Mouse (Mus musculus): ENCODE data around the gene Oaz1. TPM values are rescaled to one million over a fixed set of nuclear protein-coding genes. Genes with fewer than 3 reads are reported as not detected.

Gene Oaz1
- total RNA-seq (2023) = 513 to 527 TPM (median 522 TPM) in 4 replicates

GRCm38 (mm10) chr10:80826151-80827062 lies at the start of gene Oaz1:
Oaz1 (plus strand) TSS chr10:80826656.

GRCm38 (mm10) chr10:80798150-80799006 lies 28.1 kb upstream of the Oaz1 start, which contains the start of the genes Sf3a2 and Plekhj1:
Sf3a2 (plus strand) TSS chr10:80798198.
Plekhj1 (minus strand) TSS chr10:80798626.

GRCm38 (mm10) chr10:80804916-80805315 lies 21.5 kb upstream of the Oaz1 start, which contains the start of gene Amh:
Amh (plus strand) TSS chr10:80805243.

GRCm38 (mm10) chr10:80813366-80813765 lies 13.1 kb upstream of the Oaz1 start, which contains the start of gene Jsrp1:
Jsrp1 (minus strand) TSS chr10:80813498.

GRCm38 (mm10) chr10:80843931-80844547 lies 17.6 kb downstream of the Oaz1 start, which contains the start of gene Lingo3:
Lingo3 (minus strand) TSS chr10:80844039.

GRCm38 (mm10) chr10:80854913-80855748 lies 28.7 kb downstream of the Oaz1 start, which contains the start of the genes Lsm7 and Sppl2b:
Lsm7 (minus strand) TSS chr10:80855209.
Sppl2b (plus strand) TSS chr10:80855275.

GRCm38 (mm10) chr10:80871581-80871980 lies 45.1 kb downstream of the Oaz1 start, which contains the start of gene Tmprss9:
Tmprss9 (plus strand) TSS chr10:80871848.

Other genes with a start within 250 kb of the Oaz1 start
- gene Klf16, start 249.3 kb upstream of the Oaz1 start, total RNA-seq (2023) = 30.3 to 34.0 TPM (median 31.5 TPM) in 4 replicates
- gene Abhd17a, start 236.3 kb upstream of the Oaz1 start, total RNA-seq (2023) = 89.6 to 111 TPM (median 99.5 TPM) in 4 replicates
- gene Scamp4, start 223.8 kb upstream of the Oaz1 start, total RNA-seq (2023) = 61.5 to 65.5 TPM (median 62.9 TPM) in 4 replicates
- 9.3 to 21.8 TPM (median 15.5 TPM) in 4 replicates for gene Adat3, start 223.8 kb upstream of the Oaz1 start, total RNA-seq (2023)
- 10.6 to 12.6 TPM (median 11.2 TPM) in 4 replicates for gene Gm49322, start 220.6 kb upstream of the Oaz1 start, total RNA-seq (2023)
- gene Csnk1g2, start 203.8 kb upstream of the Oaz1 start, total RNA-seq (2023) = 209 to 257 TPM (median 213 TPM) in 4 replicates
- gene Btbd2, start 169.6 kb upstream of the Oaz1 start, total RNA-seq (2023) = 30.1 to 32.7 TPM (median 31.0 TPM) in 4 replicates
- 396 to 427 TPM (median 418 TPM) in 4 replicates for gene Mknk2, start 148.5 kb upstream of the Oaz1 start, total RNA-seq (2023)
- 94.0 to 111 TPM (median 98.1 TPM) in 4 replicates for gene Mob3a, start 124.7 kb upstream of the Oaz1 start, total RNA-seq (2023)
- gene Izumo4, start 124.5 kb upstream of the Oaz1 start, total RNA-seq (2023) = 34.0 to 51.5 TPM (median 39.5 TPM) in 4 replicates
- gene Ap3d1, start 84.4 kb upstream of the Oaz1 start, total RNA-seq (2023) = 122 to 151 TPM (median 133 TPM) in 4 replicates
- 69.2 to 82.9 TPM (median 74.7 TPM) in 4 replicates for gene Dot1l, start 71.5 kb upstream of the Oaz1 start, total RNA-seq (2023)
- gene Sf3a2, start 28.5 kb upstream of the Oaz1 start, total RNA-seq (2023) = 73.0 to 86.5 TPM (median 77.6 TPM) in 4 replicates
- 99.4 to 138 TPM (median 104 TPM) in 4 replicates for gene Plekhj1, start 28.0 kb upstream of the Oaz1 start, total RNA-seq (2023)
- gene Amh, start 21.4 kb upstream of the Oaz1 start, total RNA-seq (2023) = 1.4 to 2.0 TPM (median 1.6 TPM) in 4 replicates
- not detected in 4 replicates for gene Jsrp1, start 13.2 kb upstream of the Oaz1 start, total RNA-seq (2023)
- gene Lingo3, start 17.4 kb downstream of the Oaz1 start, total RNA-seq (2023) = not detected in 4 replicates
- gene Lsm7, start 28.6 kb downstream of the Oaz1 start, total RNA-seq (2023) = 20.7 to 35.6 TPM (median 25.5 TPM) in 4 replicates
- gene Sppl2b, start 28.6 kb downstream of the Oaz1 start, total RNA-seq (2023) = 28.8 to 33.2 TPM (median 31.9 TPM) in 4 replicates
- gene Tmprss9, start 45.2 kb downstream of the Oaz1 start, total RNA-seq (2023) = not detected in 4 replicates
- 57.5 to 75.0 TPM (median 69.9 TPM) in 4 replicates for gene Timm13, start 74.3 kb downstream of the Oaz1 start, total RNA-seq (2023)
- gene Lmnb2, start 91.6 kb downstream of the Oaz1 start, total RNA-seq (2023) = 11.6 to 13.6 TPM (median 12.6 TPM) in 4 replicates
- 39.7 to 58.7 TPM (median 48.3 TPM) in 4 replicates for gene Gadd45b, start 103.4 kb downstream of the Oaz1 start, total RNA-seq (2023)
- gene Gng7, start 188.3 kb downstream of the Oaz1 start, total RNA-seq (2023) = 0.27 to 1.4 TPM (median 0.43 TPM) in 4 replicates
- not detected in 4 replicates for gene Diras1, start 199.0 kb downstream of the Oaz1 start, total RNA-seq (2023)
- gene Slc39a3, start 210.8 kb downstream of the Oaz1 start, total RNA-seq (2023) = 11.2 to 15.3 TPM (median 11.6 TPM) in 4 replicates
- gene Sgta, start 233.5 kb downstream of the Oaz1 start, total RNA-seq (2023) = 61.8 to 68.8 TPM (median 65.7 TPM) in 4 replicates
- gene Thop1, start 243.4 kb downstream of the Oaz1 start, total RNA-seq (2023) = 13.8 to 17.5 TPM (median 15.7 TPM) in 4 replicates

Measured in B cell, adult 62 days (primary cell).